Mouse (Mus musculus) C2C12 (cell line): ENCODE data around the gene Pde10a. TPM values are rescaled to one million over a fixed set of nuclear protein-coding genes. Genes with fewer than 3 reads are reported as not detected.

Source experiments
- H3K27me3 ChIP-seq: one replicate; pipeline ENCODE4 v1.6.1; 2011; ENCODE audit not compliant: control insufficient read depth, insufficient read depth, insufficient read length
- H3K36me3 ChIP-seq: one replicate; pipeline ENCODE4 v1.6.1; 2011; ENCODE audit not compliant: control insufficient read depth, insufficient read depth
- H3K4me3 ChIP-seq: one replicate; pipeline ENCODE4 v1.5.1; 2011; ENCODE audit warnings: mild to moderate bottlenecking, control low read depth; ENCODE audit not compliant: poor library complexity, insufficient read depth, severe bottlenecking
- H3K79me2 ChIP-seq: one replicate; pipeline ENCODE4 v1.6.1; 2011; ENCODE audit not compliant: control insufficient read depth, insufficient read depth
- H3K79me3 ChIP-seq: one replicate; pipeline ENCODE4 v1.6.1; 2011; ENCODE audit warnings: low read depth, control low read depth
- H3ac ChIP-seq: one replicate; pipeline ENCODE3; 2011; ENCODE audit warnings: low read depth; ENCODE audit not compliant: control insufficient read depth, insufficient read length
- CEBPB ChIP-seq: IDR thresholded peaks from one replicate; pipeline ENCODE4 v1.6.1; 2011; ENCODE audit warnings: low read depth, mild to moderate bottlenecking, control low read depth, moderate library complexity
- CTCF ChIP-seq: IDR thresholded peaks from one replicate; pipeline ENCODE4 v1.5.1; 2011; ENCODE audit not compliant: control insufficient read depth, insufficient read depth, insufficient read length
- FOSL1 ChIP-seq: IDR thresholded peaks from one replicate; pipeline ENCODE4 v1.8.0; 2011; ENCODE audit warnings: mild to moderate bottlenecking, low read length; ENCODE audit not compliant: poor library complexity, insufficient read depth, severe bottlenecking
- MAX ChIP-seq: IDR thresholded peaks from one replicate; pipeline ENCODE4 v1.6.1; 2011; ENCODE audit warnings: mild to moderate bottlenecking, control low read depth
- MYOD1 ChIP-seq: IDR thresholded peaks from one replicate; pipeline ENCODE4 v1.6.1; 2011; ENCODE audit warnings: low read depth; ENCODE audit not compliant: control insufficient read depth, insufficient read length
- MYOG ChIP-seq: IDR thresholded peaks from one replicate; pipeline ENCODE4 v1.6.1; 2011; ENCODE audit not compliant: control insufficient read depth, insufficient read length; ENCODE audit errors: extremely low read depth
- USF1 ChIP-seq: IDR thresholded peaks from one replicate; pipeline ENCODE4 v1.6.1; 2011; ENCODE audit warnings: low read depth, mild to moderate bottlenecking, control low read depth, moderate library complexity
- polyA plus RNA-seq: library from polyadenylated mRNA; unstranded; fragments of >200 nt; fragmentation: generic; extraction: Trizol; gene quantifications from one replicate; pipeline ENCODE4 v1.2.1, GENCODE M21; 2012; ENCODE audit warnings: missing spikeins

The Pde10a gene
- polyA plus RNA-seq, 1 experiment = 0.83 TPM

DNA sequence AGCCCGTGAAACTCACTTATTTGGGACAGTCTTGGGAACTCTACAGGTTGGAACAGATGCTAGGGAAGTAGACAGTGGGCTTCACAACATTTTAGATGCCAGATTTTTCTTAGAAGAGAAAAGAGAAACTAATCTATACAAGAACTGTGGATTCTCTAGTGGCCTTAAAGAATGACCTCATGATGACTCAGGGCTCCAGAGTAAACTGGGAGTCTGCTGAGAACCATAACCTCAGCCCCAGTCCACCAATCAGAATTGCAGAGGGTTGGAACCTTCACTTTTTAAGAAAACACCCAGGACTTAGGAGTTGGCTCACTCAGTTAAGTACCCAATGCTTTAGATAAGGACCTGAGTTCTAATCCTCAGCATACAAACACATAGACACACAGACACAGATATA, 256.4 kb downstream of the Pde10a start:
- H3K79me2 ChIP-seq = no peaks in the 10 kb centered on the region
- no peak overlapping the region for H3ac ChIP-seq
- no peaks in the 10 kb centered on the region for H3K36me3 ChIP-seq
- TF ChIP-seq MYOG = no peak
- TF ChIP-seq MYOD1 = no peak
- TF ChIP-seq USF1 = no peak
- TF ChIP-seq FOSL1 = no peak
- no peak for TF ChIP-seq CTCF
- no peak for TF ChIP-seq MAX
- no peak for TF ChIP-seq CEBPB
- H3K79me3 ChIP-seq = no peaks in the 10 kb centered on the region
- H3K4me3 ChIP-seq = no peak overlapping the region
- H3K27me3 ChIP-seq = no peaks in the 10 kb centered on the region

DNA sequence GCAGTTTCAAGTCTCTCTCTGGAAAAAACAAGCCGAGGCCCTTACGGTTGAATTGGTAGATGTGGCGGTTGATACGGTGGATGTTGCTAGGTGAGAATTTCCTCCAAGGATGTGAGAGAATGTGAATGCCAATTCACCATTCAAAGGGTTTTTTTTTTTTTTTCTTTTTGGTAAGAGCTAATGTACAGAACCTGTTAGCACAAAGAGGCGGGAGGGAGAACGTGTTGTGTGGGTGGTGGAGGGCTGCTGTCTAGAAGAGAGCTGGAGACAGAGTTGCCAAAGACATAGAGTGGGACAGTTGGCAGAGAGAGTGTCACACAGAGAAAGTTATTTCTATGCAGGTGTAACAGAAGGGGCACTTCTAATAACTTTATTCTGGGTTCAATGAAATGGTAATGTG, 260.7 kb downstream of the Pde10a start:
- no peak for TF ChIP-seq USF1
- TF ChIP-seq FOSL1 = no peak
- TF ChIP-seq CEBPB = no peak
- no peak for TF ChIP-seq MAX
- no peak for TF ChIP-seq CTCF
- no peak for TF ChIP-seq MYOD1
- no peak for TF ChIP-seq MYOG
- Histone ChIP-seq H3K79me3 (no peaks in the 10 kb centered on the region), H3ac (no peak overlapping the region), H3K79me2 (no peaks in the 10 kb centered on the region), H3K4me3 (no peak overlapping the region), H3K36me3 (no peaks in the 10 kb centered on the region), H3K27me3 (no peaks in the 10 kb centered on the region)

DNA sequence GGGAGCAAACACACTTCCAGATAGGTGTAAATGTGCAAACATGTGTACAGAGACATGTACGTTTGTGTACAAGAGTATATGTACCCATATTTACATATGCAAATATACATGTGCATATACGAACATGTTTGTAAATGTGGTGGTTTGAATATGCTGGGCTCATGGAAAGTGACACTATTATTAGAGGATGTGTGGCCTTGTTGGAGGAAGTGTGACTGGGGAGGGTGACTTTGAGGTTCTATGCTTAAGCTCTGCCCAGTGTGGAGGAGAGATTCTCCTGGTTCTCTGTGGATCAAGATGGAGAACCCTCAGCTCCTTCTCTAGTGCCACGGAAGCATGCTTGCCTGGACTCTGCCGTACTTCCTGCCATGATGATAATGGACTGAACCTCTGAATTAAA, 261.3 kb downstream of the Pde10a start:
- no peaks in the 10 kb centered on the region for H3K27me3 ChIP-seq
- TF ChIP-seq FOSL1 (no peak), USF1 (no peak), MYOG (no peak), MAX (no peak)
- no peaks in the 10 kb centered on the region for H3K79me3 ChIP-seq
- H3K36me3 ChIP-seq = no peaks in the 10 kb centered on the region
- no peaks in the 10 kb centered on the region for H3K79me2 ChIP-seq
- H3ac ChIP-seq = no peak overlapping the region
- H3K4me3 ChIP-seq = no peak overlapping the region

DNA sequence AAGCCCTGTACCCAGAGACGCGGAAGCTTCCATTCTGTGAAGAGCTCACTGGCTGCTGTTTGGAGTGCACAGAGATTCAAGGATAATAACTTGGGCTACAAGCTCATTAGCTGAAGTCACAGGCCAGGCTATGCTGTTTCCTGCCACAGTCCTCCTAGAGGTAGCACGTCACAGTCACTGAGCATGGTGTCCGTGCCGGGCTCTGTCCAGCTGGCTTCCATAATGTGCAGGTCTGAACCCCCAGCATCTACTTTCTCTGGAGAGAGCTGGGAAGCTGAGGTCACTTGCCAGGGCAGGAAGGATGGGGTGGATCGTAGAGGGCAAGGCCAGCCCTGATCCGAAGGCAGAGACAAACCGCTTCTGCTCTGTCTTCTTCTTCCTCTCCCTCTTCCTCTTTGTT, 262.6 kb downstream of the Pde10a start:
- no peaks in the 10 kb centered on the region for H3K79me2 ChIP-seq
- no peak overlapping the region for H3K4me3 ChIP-seq
- no peak overlapping the region for H3ac ChIP-seq
- no peaks in the 10 kb centered on the region for H3K27me3 ChIP-seq
- no peak for TF ChIP-seq MYOD1
- no peak for TF ChIP-seq MYOG
- no peak for TF ChIP-seq MAX
- TF ChIP-seq CEBPB = no peak
- TF ChIP-seq FOSL1 = no peak
- no peak for TF ChIP-seq USF1
- TF ChIP-seq CTCF = no peak
- no peaks in the 10 kb centered on the region for H3K79me3 ChIP-seq
- H3K36me3 ChIP-seq = no peaks in the 10 kb centered on the region

DNA sequence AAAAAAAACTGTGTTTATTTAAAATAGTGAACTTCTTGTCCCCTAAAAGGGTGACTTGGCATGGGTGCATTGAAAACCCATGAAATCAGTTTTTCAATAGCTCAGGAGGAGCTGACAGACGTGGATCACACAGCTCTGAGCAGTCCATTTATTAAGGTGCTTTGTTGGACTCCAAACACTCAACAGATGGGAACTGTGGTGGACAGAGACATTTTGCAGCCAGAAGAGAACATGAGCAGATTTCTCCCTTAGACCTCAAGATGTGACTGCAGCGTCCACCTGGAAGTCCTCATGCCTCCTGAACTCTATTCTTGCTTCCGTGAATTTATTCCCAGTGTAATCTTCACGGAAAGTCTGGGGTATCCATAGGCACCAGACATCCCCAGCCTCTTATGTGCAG, 266.4 kb downstream of the Pde10a start:
- H3K36me3 ChIP-seq = no peaks in the 10 kb centered on the region
- no peaks in the 10 kb centered on the region for H3K27me3 ChIP-seq

DNA sequence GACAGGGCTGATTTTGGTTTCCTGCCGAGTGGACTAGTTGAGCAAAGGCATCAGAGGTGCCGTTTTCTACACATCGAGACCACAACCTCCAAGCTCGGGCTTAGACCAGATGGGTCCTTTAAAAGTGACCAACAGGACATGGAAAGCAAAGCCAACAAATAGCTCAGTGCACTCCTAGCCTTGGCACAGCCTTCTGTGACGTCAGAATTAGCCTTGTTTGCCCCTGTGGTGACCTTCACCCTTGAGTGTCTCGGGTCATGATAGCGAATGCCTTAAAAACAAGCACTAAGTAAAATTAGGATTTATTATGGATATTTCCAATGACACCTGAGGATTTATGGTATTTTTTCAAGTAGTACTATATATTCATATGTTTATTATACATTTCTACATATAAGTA, 267.4 kb downstream of the Pde10a start:
- no peaks in the 10 kb centered on the region for H3K36me3 ChIP-seq
- H3K79me3 ChIP-seq = no peaks in the 10 kb centered on the region
- H3K27me3 ChIP-seq = no peaks in the 10 kb centered on the region
- H3ac ChIP-seq = no peak overlapping the region
- TF ChIP-seq CTCF (no peak), MAX (no peak), USF1 (no peak), MYOG (no peak), MYOD1 (no peak), FOSL1 (no peak)
- H3K4me3 ChIP-seq = no peak overlapping the region
- H3K79me2 ChIP-seq = no peaks in the 10 kb centered on the region

More for the DNA sequence above, 266.4 kb downstream of the Pde10a start:
- Histone ChIP-seq H3ac (no peak overlapping the region), H3K79me2 (no peaks in the 10 kb centered on the region), H3K79me3 (no peaks in the 10 kb centered on the region), H3K4me3 (no peak overlapping the region)
- no peak for TF ChIP-seq MAX
- no peak for TF ChIP-seq USF1
- no peak for TF ChIP-seq MYOG
- no peak for TF ChIP-seq FOSL1
- no peak for TF ChIP-seq CTCF
- TF ChIP-seq CEBPB = no peak
- TF ChIP-seq MYOD1 = no peak
